Comparison of ENCODE assay signal across 15 mouse cellular contexts in genomic region chr5:141952270-141952669, GRCm38 (mm10).
"Had no signal": no experiment of that assay in that cellular context is flagged by ENCODE, and none has a peak within 500 bp of the region (broad histone marks: within the 10 kb centered on the region; RNA-seq: fewer than 3 reads in every experiment).

No protein-coding gene starts in this region.

- H3K4me1 ChIP-seq: midbrain, embryonic 12.5 days; stomach, embryonic 15.5 days had no signal

- H3K36me3 ChIP-seq: midbrain, embryonic 10.5 days; midbrain, embryonic 12.5 days; neural tube, embryonic 12.5 days; stomach, embryonic 15.5 days had no signal

- H3K9me3 ChIP-seq: midbrain, embryonic 10.5 days; midbrain, embryonic 12.5 days; neural tube, embryonic 12.5 days; stomach, embryonic 15.5 days had no signal

- H3K4me2 ChIP-seq: lung, embryonic 14.5 days; midbrain, embryonic 12.5 days; neural tube, embryonic 12.5 days; stomach, embryonic 15.5 days had no signal

- H3K4me3 ChIP-seq: midbrain, embryonic 10.5 days; midbrain, embryonic 12.5 days; neural tube, embryonic 12.5 days; stomach, embryonic 15.5 days had no signal

- DNase-seq: lung, adult 18-20 months; lung, embryonic 14.5 days; lung, postnatal 10 days; lung, postnatal 4 days; midbrain, embryonic 14.5 days; right cerebral cortex, postnatal 14 days; thymus, adult 2 months; thymus, postnatal 25 days; thymus, postnatal 4 days had no signal

- H3K9ac ChIP-seq: lung, embryonic 14.5 days; midbrain, embryonic 12.5 days; neural tube, embryonic 12.5 days; stomach, embryonic 15.5 days had no signal

- H3K27ac ChIP-seq: midbrain, embryonic 10.5 days; midbrain, embryonic 12.5 days; neural tube, embryonic 12.5 days; stomach, embryonic 15.5 days; stomach, postnatal 0 days had no signal

- ATAC-seq: midbrain, embryonic 16.5 days had no signal

- H3K27me3 ChIP-seq: midbrain, embryonic 12.5 days; neural tube, embryonic 12.5 days; stomach, embryonic 15.5 days had no signal
